Mouse (Mus musculus) testis, postnatal 10 days (tissue): ENCODE measurements around the gene Vmn1r207-ps.
"Not testable (repeated sequence)": the region's sequence is repeated elsewhere in the genome, so short reads cannot be mapped to it uniquely, and the experiment has no call there.

Experiments used
- DNase-seq: peaks from one replicate; pipeline ENCODE4 v3.0.0; 2021; ENCODE audit warnings: low spot score

Gene Vmn1r207-ps

GRCm38 (mm10) chr13:22729529-22729928, at the start of gene Vmn1r207-ps:
Gene Vmn1r207-ps, minus strand, starts transcription at chr13:22729629.
- not testable (repeated sequence) for DNase-seq

DNA sequence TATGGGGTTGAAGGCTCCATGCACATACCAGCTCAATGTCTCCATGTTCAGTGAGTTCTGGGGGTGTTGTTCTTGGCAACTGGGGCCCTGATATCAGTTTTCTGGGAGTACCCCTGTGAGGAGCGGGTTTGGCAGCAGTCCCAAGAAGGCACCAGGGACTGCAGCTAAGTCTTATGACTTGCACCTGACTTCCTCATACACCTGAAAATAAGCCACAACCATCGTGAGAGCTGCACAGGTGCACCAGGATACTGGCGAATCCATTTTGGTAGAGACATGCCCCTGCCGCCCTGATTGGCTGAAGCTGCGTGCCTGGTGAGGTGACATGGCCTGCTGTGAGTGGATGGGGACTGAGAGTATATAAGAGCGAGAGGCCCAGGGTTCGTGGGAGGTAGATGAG, 47.9 kb upstream of the Vmn1r207-ps start, which contains the start of gene Vmn1r208:
TSS of gene Vmn1r208 (minus strand) at position 101 of the 400 bp plus-strand sequence.
- DNase-seq: not testable (repeated sequence)

GRCm38 (mm10) chr13:22771592-22771991, 42.2 kb upstream of the Vmn1r207-ps start:
- DNase-seq: not testable (repeated sequence)

DNA sequence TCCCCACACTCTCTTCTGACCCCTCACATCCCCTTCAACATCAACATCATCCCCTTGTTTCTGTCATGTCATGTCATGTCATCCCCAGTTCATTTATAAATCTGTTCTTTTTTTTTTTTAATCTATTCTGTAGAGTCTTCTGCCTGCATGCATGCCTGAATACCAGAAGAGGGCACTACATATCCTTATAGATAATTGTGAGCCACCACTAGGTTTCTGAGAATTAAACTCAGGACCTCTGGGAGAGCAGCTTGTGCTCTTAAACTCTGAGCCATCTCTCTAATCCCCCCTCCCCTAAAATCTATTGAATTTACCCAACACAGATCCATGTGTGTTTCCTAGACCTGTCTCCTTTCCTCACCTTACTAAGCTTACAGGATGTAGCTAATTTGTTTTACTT, 18.1 kb upstream of the Vmn1r207-ps start:
- no peak for DNase-seq

DNA sequence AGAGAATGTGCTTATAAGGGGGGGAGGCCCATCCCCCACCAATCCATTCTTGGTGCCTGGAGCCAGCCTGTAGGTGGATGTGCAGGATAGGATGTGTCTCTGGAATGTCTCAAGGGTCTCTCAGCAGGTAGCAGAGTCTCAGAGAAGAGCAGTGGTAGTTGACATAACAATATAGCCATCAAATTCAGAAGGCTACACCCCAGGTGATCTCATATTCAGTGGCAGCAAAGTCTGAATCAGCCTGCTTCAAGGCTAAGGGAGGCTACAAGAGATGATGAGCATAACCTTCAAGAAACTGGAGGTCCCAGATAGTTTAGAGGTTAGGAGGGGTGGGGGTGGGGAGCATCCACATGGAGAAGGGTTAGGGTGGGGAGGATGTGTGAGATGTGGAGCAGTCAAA, 22.5 kb downstream of the Vmn1r207-ps start:
- DNase-seq: not testable (repeated sequence)

GRCm38 (mm10) chr13:22702951-22703350, 26.5 kb downstream of the Vmn1r207-ps start:
- not testable (repeated sequence) for DNase-seq
